Mouse (Mus musculus): ENCODE measurements at regions not wholly inside any gene's neighbourhood (a gene's known extent, or its start where the extent isn't known, plus 50 kb on each side); places are given as distances from the start of the nearest gene placed in this dataset.

- no peak for DNase-seq (ENCODE audit: low spot score in 2 of 2)
Measured at GRCm38 (mm10) chr14:99710656-99711177, 412.2 kb downstream of the Klf5 start.

GRCm38 (mm10) chr14:99712624-99713023, 414.1 kb downstream of the Klf5 start:
- DNase-seq (ENCODE audit: low spot score in 2 of 2) = no peak

- no peak for DNase-seq (ENCODE audit: low spot score in 2 of 2)
Measured at GRCm38 (mm10) chr14:99713069-99713830, 414.8 kb downstream of the Klf5 start.

- no peak for DNase-seq (ENCODE audit: low spot score in 2 of 2)
Measured at GRCm38 (mm10) chr14:99733474-99734199, 435.1 kb downstream of the Klf5 start.

GRCm38 (mm10) chr14:99734200-99734567, 435.7 kb downstream of the Klf5 start:
- no peak for DNase-seq (ENCODE audit: low spot score in 2 of 2)

GRCm38 (mm10) chr14:99743625-99744297, 445.3 kb downstream of the Klf5 start:
- no peak for DNase-seq (ENCODE audit: low spot score in 2 of 2)

GRCm38 (mm10) chr14:99745209-99745608, 446.7 kb downstream of the Klf5 start:
- no peak for DNase-seq (ENCODE audit: low spot score in 2 of 2)

GRCm38 (mm10) chr14:99748166-99748565, 449.7 kb downstream of the Klf5 start:
- no peak for DNase-seq (ENCODE audit: low spot score in 2 of 2)

- DNase-seq (ENCODE audit: low spot score in 2 of 2) = no peak
Measured at GRCm38 (mm10) chr14:99749308-99750305, 451.1 kb downstream of the Klf5 start.

- no peak for DNase-seq (ENCODE audit: low spot score in 2 of 2)
Measured at GRCm38 (mm10) chr14:99758045-99758444, 459.6 kb downstream of the Klf5 start.

- DNase-seq (ENCODE audit: low spot score in 2 of 2) = no peak
Measured at GRCm38 (mm10) chr14:99763336-99763735, 464.8 kb downstream of the Klf5 start.

- no peak for DNase-seq (ENCODE audit: low spot score in 2 of 2)
Measured at GRCm38 (mm10) chr14:99771009-99771408, 472.5 kb downstream of the Klf5 start.

GRCm38 (mm10) chr14:99772774-99773423, 474.4 kb downstream of the Klf5 start:
- DNase-seq (ENCODE audit: low spot score in 2 of 2) = no peak

GRCm38 (mm10) chr14:99778477-99778876, 480.0 kb downstream of the Klf5 start:
- DNase-seq (ENCODE audit: low spot score in 2 of 2) = no peak

GRCm38 (mm10) chr14:99778957-99779356, 480.5 kb downstream of the Klf5 start:
- DNase-seq (ENCODE audit: low spot score in 2 of 2) = no peak

- DNase-seq (ENCODE audit: low spot score in 2 of 2) = no peak
Measured at GRCm38 (mm10) chr14:99783646-99784045, 485.2 kb downstream of the Klf5 start.

- no peak for DNase-seq (ENCODE audit: low spot score in 2 of 2)
Measured at GRCm38 (mm10) chr14:99785106-99785505, 486.6 kb downstream of the Klf5 start.

GRCm38 (mm10) chr14:99786367-99786766, 487.9 kb downstream of the Klf5 start:
- no peak for DNase-seq (ENCODE audit: low spot score in 2 of 2)

GRCm38 (mm10) chr14:99788185-99788584, 489.7 kb downstream of the Klf5 start:
- no peak for DNase-seq (ENCODE audit: low spot score in 2 of 2)

GRCm38 (mm10) chr14:99796293-99796692, 488.2 kb downstream of the Klf12 start:
- DNase-seq (ENCODE audit: low spot score in 2 of 2) = no peak

- DNase-seq (ENCODE audit: low spot score in 2 of 2) = no peak
Measured at GRCm38 (mm10) chr14:99806052-99806451, 478.4 kb downstream of the Klf12 start.
